Mouse (Mus musculus) MEL (cell line): Measurements from ENCODE around the gene Tmem104. TPM values are rescaled to one million over a fixed set of nuclear protein-coding genes. Genes with fewer than 3 reads are reported as not detected.

Experiments
- DNase-seq: peaks from one replicate; pipeline ENCODE4 v3.0.0; 2011; ENCODE audit warnings: low read depth, low spot score
- H3K27ac ChIP-seq: 2 replicates; pipeline ENCODE4 v1.5.1; 2012; ENCODE audit warnings: low read depth, mild to moderate bottlenecking, control low read depth, low read length, moderate library complexity; ENCODE audit not compliant: control insufficient read depth
- H3K27me3 ChIP-seq, 2 experiments: fragments of 150-350 bp in 1 of 2; sonication (generic) in 1 of 2; 2 replicates each; pipeline ENCODE4 v1.6.1; 2012; ENCODE audit warnings: low read length in 2 of 2, mild to moderate bottlenecking in 2 of 2, improper control_type of control experiment in 1 of 2, moderate library complexity in 1 of 2; ENCODE audit not compliant: insufficient read depth in 2 of 2, control insufficient read depth in 1 of 2
- H3K36me3 ChIP-seq, 2 experiments: 2 replicates each; pipeline ENCODE4 v1.6.1; 2012 to 2014; ENCODE audit warnings: low read length in 2 of 2, improper control_type of control experiment in 1 of 2, inconsistent platforms in 1 of 2, mild to moderate bottlenecking in 1 of 2; ENCODE audit not compliant: insufficient read depth in 2 of 2, control insufficient read depth in 1 of 2
- H3K4me1 ChIP-seq, 2 experiments: fragments of 150-350 bp in 1 of 2; sonication (generic) in 1 of 2; 2 replicates each; pipeline ENCODE4 v1.6.1; 2012; ENCODE audit warnings: low read length in 2 of 2, improper control_type of control experiment in 1 of 2, mild to moderate bottlenecking in 1 of 2; ENCODE audit not compliant: insufficient read depth in 2 of 2, control insufficient read depth in 1 of 2
- H3K4me3 ChIP-seq, 2 experiments: fragments of 150-350 bp in 1 of 2; sonication (generic) in 1 of 2; 2 replicates each; pipeline ENCODE4 v1.5.1; 2012; ENCODE audit warnings: low read depth in 2 of 2, low read length in 2 of 2, mild to moderate bottlenecking in 2 of 2, moderate library complexity in 2 of 2, control low read depth in 1 of 2, improper control_type of control experiment in 1 of 2; ENCODE audit not compliant: control insufficient read depth in 1 of 2, insufficient read depth in 1 of 2
- H3K79me2 ChIP-seq: 2 replicates; pipeline ENCODE4 v1.6.1; 2012; ENCODE audit warnings: mild to moderate bottlenecking, low read length, moderate library complexity; ENCODE audit not compliant: control insufficient read depth, poor library complexity, insufficient read depth
- H3K9ac ChIP-seq: 2 replicates; pipeline ENCODE4 v1.6.1; 2012; ENCODE audit warnings: low read depth, mild to moderate bottlenecking, control low read depth, low read length, moderate library complexity; ENCODE audit not compliant: control insufficient read depth, poor library complexity, severe bottlenecking
- H3K9me3 ChIP-seq: fragments of 150-350 bp; sonication (generic); replicated peaks from 2 replicates; pipeline ENCODE4 v1.6.1; 2012; ENCODE audit warnings: mild to moderate bottlenecking, low read length, improper control_type of control experiment, moderate library complexity; ENCODE audit not compliant: insufficient read depth
- CHD1 ChIP-seq: IDR thresholded peaks from 2 replicates; pipeline ENCODE4 v1.6.1; 2012; ENCODE audit warnings: low read depth, mild to moderate bottlenecking, inconsistent platforms, low read length, improper control_type of control experiment
- CHD2 ChIP-seq: IDR thresholded peaks from 2 replicates; pipeline ENCODE4 v1.6.1; 2011; ENCODE audit warnings: low read length, improper control_type of control experiment
- ETS1 ChIP-seq: IDR thresholded peaks from 2 replicates; pipeline ENCODE4 v1.6.1; 2012; ENCODE audit warnings: low read depth, mild to moderate bottlenecking, inconsistent platforms, low read length, improper control_type of control experiment, moderate library complexity
- GATA1 ChIP-seq: IDR thresholded peaks from 2 replicates; pipeline ENCODE4 v1.6.1; 2011; ENCODE audit warnings: low read depth, low read length, improper control_type of control experiment
- HCFC1 ChIP-seq: IDR thresholded peaks from 2 replicates; pipeline ENCODE4 v1.6.1; 2012; ENCODE audit warnings: low read depth, mild to moderate bottlenecking, inconsistent platforms, low read length, improper control_type of control experiment, moderate library complexity
- JUND ChIP-seq: IDR thresholded peaks from 2 replicates; pipeline ENCODE4 v1.6.1; 2011; ENCODE audit warnings: low read depth, mild to moderate bottlenecking, improper control_type of control experiment, low read length
- MAFK ChIP-seq: IDR thresholded peaks from 2 replicates; pipeline ENCODE4 v1.6.1; 2011; ENCODE audit warnings: low read depth, mild to moderate bottlenecking, low read length, improper control_type of control experiment, borderline replicate concordance
- MAX ChIP-seq: IDR thresholded peaks from 2 replicates; pipeline ENCODE4 v1.6.1; 2011; ENCODE audit warnings: low read length, improper control_type of control experiment
- MAZ ChIP-seq: IDR thresholded peaks from 2 replicates; pipeline ENCODE4 v1.6.1; 2012; ENCODE audit warnings: low read depth, mild to moderate bottlenecking, inconsistent platforms, low read length, improper control_type of control experiment
- NELFE ChIP-seq: IDR thresholded peaks from 2 replicates; pipeline ENCODE4 v1.6.1; 2011; ENCODE audit warnings: low read depth, low read length, improper control_type of control experiment
- TAL1 ChIP-seq: IDR thresholded peaks from 2 replicates; pipeline ENCODE4 v1.6.1; 2012; ENCODE audit warnings: mild to moderate bottlenecking, inconsistent platforms, low read length, moderate library complexity, mixed read lengths
- ZKSCAN1 ChIP-seq: IDR thresholded peaks from 2 replicates; pipeline ENCODE4 v1.6.1; 2012; ENCODE audit warnings: low read depth, mild to moderate bottlenecking, inconsistent platforms, low read length, improper control_type of control experiment, moderate library complexity
- ZMIZ1 ChIP-seq: IDR thresholded peaks from 2 replicates; pipeline ENCODE4 v1.6.1; 2012; ENCODE audit warnings: low read depth, mild to moderate bottlenecking, inconsistent platforms, low read length, improper control_type of control experiment, moderate library complexity
- ZNF384 ChIP-seq: IDR thresholded peaks from 2 replicates; pipeline ENCODE4 v1.6.1; 2012; ENCODE audit warnings: low read depth, mild to moderate bottlenecking, inconsistent platforms, low read length, improper control_type of control experiment
- polyA plus RNA-seq, 2 experiments: library from polyadenylated mRNA; stranded (reverse) in 1 of 2; unstranded in 1 of 2; fragments of >175 nt in 1 of 2; fragments of >200 nt in 1 of 2; gene quantifications; 2 replicates each; pipeline versions ENCODE4 v1.2.1 to v1.2.4; 2012; ENCODE audit warnings: low replicate concordance in 2 of 2, low read depth in 1 of 2; ENCODE audit not compliant: insufficient read length in 2 of 2, insufficient read depth in 1 of 2, missing spikeins in 1 of 2
- total RNA-seq: library from RNA; depleted of rRNA; stranded (reverse); fragments of 300-350 nt; gene quantifications from 2 replicates; pipeline ENCODE4 v1.2.3, GENCODE M21; 2012

Tmem104 gene
- total and polyA plus RNA-seq, 3 experiments: 21.9 to 24.8 TPM; not detected in 1

GRCm38 (mm10) chr11:115249721-115250404, 62.6 kb downstream of the Tmem104 start:
- Histone ChIP-seq H3K9me3 (no peaks in the 10 kb centered on the region), H3K4me1 (no peaks in the 10 kb centered on the region), H3K36me3 (no peaks in the 10 kb centered on the region), H3K27me3 (no peaks in the 10 kb centered on the region), H3K27ac (no peak overlapping the region), H3K4me3 (no peak overlapping the region), H3K9ac (no peak overlapping the region), H3K79me2 (no peaks in the 10 kb centered on the region)
- TF ChIP-seq ZNF384 (no peak), ZKSCAN1 (no peak)
- DNase-seq: no peak

GRCm38 (mm10) chr11:115250405-115251090, 63.3 kb downstream of the Tmem104 start:
- no peaks in the 10 kb centered on the region for H3K9me3 ChIP-seq
- H3K79me2 ChIP-seq: no peaks in the 10 kb centered on the region
- H3K27me3 ChIP-seq: no peaks in the 10 kb centered on the region
- H3K36me3 ChIP-seq: no peaks in the 10 kb centered on the region
- no peak overlapping the region for H3K27ac ChIP-seq
- TF ChIP-seq CHD2 (no peak), HCFC1 (no peak), NELFE (no peak), MAZ (no peak)
- DNase-seq: no peak
- H3K4me3 ChIP-seq: no peak overlapping the region
- H3K4me1 ChIP-seq: no peaks in the 10 kb centered on the region
- H3K9ac ChIP-seq: no peak overlapping the region

GRCm38 (mm10) chr11:115251258-115251657, 64.0 kb downstream of the Tmem104 start:
- Histone ChIP-seq H3K4me3 (no peak overlapping the region), H3K4me1 (no peaks in the 10 kb centered on the region), H3K27me3 (peaks cover 0 to 4% of the 10 kb centered on the region in 2 experiments; a peak in 2 of 4 replicates)
- TF ChIP-seq MAFK: no peak
- TF ChIP-seq MAX: no peak
- no peak for TF ChIP-seq ETS1
- TF ChIP-seq ZMIZ1: no peak
- no peak for TF ChIP-seq GATA1
- TF ChIP-seq JUND: no peak
- TF ChIP-seq CHD1: no peak
- no peak for TF ChIP-seq TAL1
- TF ChIP-seq MAZ: no peak
- no peak for TF ChIP-seq NELFE
- TF ChIP-seq, all 39 proteins: peak for 0
- H3K9ac ChIP-seq: no peak overlapping the region
- no peaks in the 10 kb centered on the region for H3K36me3 ChIP-seq
- H3K27ac ChIP-seq: no peak overlapping the region
- no peak for DNase-seq
- no peaks in the 10 kb centered on the region for H3K79me2 ChIP-seq
- H3K9me3 ChIP-seq: no peaks in the 10 kb centered on the region
